Mouse (Mus musculus): ENCODE results near the gene Spef1.

DNA sequence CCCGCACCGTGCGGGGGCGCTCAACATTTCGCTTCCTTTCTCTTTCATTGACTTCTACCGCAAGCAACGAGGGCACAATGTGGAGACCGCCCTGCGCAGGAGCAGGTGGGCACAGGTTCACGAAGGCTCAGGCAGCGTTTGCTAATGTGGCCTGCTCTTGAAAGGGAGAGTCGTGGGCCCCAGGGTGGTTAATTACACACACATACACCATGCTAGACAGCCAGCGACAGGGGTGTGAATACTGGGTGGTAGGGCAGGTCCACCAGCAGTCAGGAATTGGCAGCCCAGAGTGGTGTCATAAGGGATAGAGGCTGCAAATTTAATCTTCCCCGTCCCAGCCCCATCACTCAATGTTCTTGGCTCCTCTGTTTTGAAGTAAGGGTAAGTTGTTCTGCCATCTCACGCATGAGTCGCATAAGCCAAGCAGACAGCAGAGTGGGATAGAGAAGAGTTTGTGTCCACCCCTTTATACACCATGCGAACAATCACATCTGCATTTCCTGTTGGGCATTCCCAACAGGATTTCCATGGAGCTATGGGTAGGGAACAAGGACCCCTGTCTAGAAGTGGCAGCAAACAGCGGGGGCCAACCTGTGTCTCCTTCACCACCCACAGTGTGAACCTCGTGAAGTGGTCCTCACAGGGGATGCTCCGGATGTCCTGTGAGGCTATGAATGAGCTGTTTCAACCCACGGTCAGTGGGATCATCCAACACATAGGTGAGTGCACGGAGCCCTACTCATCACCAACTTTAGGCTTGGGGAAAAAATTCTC, 43.9 kb downstream of the Spef1 start:
- TF ChIP-seq CTCF (IDR thresholded peaks at IDR 0.05; ENCODE audit: low read depth) (no peak), EP300 (optimal IDR thresholded peaks at IDR 0.05) (no peak)

Data from stomach, postnatal 0 days (tissue).